Mouse (Mus musculus): ENCODE data around the gene Cadm3.

- no peak for TF ChIP-seq MAFK (IDR thresholded peaks at IDR 0.05; ENCODE audit: insufficient read depth, low read depth, low read length)
- no peak for TF ChIP-seq ZC3H11A (IDR thresholded peaks at IDR 0.05; ENCODE audit: borderline replicate concordance, low read depth, low read length)
- no peak for TF ChIP-seq CHD2 (IDR thresholded peaks at IDR 0.05; ENCODE audit: low read depth, low read length)
Observed at GRCm38 (mm10) chr1:173337008-173337407, 30.5 kb downstream of the Cadm3 start.

Data from ES-E14 (cell line).